Mouse (Mus musculus) G1E (cell line): ENCODE measurements at regions not wholly inside any gene's neighbourhood (a gene's known extent, or its start where the extent isn't known, plus 50 kb on each side); places are given as distances from the start of the nearest gene placed in this dataset.

ENCODE experiments used
- ATAC-seq: 2 replicates; pipeline ENCODE4 v1.8.0; 2016; ENCODE audit warnings: mild to moderate bottlenecking; ENCODE audit not compliant: insufficient number of reproducible peaks, poor library complexity, low FRiP score, severe bottlenecking; ENCODE audit errors: extremely low read depth
- DNase-seq: peaks from one replicate; pipeline ENCODE4 v3.0.0; 2012; ENCODE audit warnings: low spot score
- H3K27me3 ChIP-seq: 2 replicates; pipeline ENCODE4 v1.6.1; 2012; ENCODE audit warnings: mild to moderate bottlenecking, low read length, inconsistent platforms; ENCODE audit not compliant: insufficient read depth
- H3K36me3 ChIP-seq: replicated peaks from 2 replicates; pipeline ENCODE3; 2012; ENCODE audit warnings: mild to moderate bottlenecking, inconsistent platforms
- H3K4me1 ChIP-seq: 2 replicates; pipeline ENCODE4 v1.6.1; 2012; ENCODE audit warnings: low read depth, low read length, inconsistent platforms, mixed read lengths; ENCODE audit not compliant: insufficient read depth
- H3K4me3 ChIP-seq: 2 replicates; pipeline ENCODE4 v1.5.1; 2012; ENCODE audit warnings: low read depth, mild to moderate bottlenecking, inconsistent platforms, low read length, moderate library complexity, mixed read lengths
- H3K9me3 ChIP-seq: replicated peaks from 2 replicates; pipeline ENCODE4 v1.6.1; 2012; ENCODE audit warnings: inconsistent platforms
- CTCF ChIP-seq: IDR thresholded peaks from 2 replicates; pipeline ENCODE4 v1.5.1; 2012; ENCODE audit warnings: low read depth, low read length, inconsistent platforms, mixed read lengths
- GATA1 ChIP-seq: IDR thresholded peaks from 2 replicates; pipeline ENCODE4 v1.6.1; 2012; ENCODE audit warnings: borderline replicate concordance, low read length, inconsistent platforms, mixed read lengths
- GATA2 ChIP-seq: IDR thresholded peaks from 2 replicates; pipeline ENCODE4 v1.6.1; 2012; ENCODE audit warnings: low read depth, low read length, inconsistent platforms, borderline replicate concordance
- POLR2AphosphoS5 ChIP-seq: IDR thresholded peaks from 2 replicates; pipeline ENCODE4 v1.6.1; 2012; ENCODE audit warnings: low read depth, low read length, inconsistent platforms; ENCODE audit not compliant: insufficient replicate concordance
- TAL1 ChIP-seq: conservative IDR thresholded peaks from 2 replicates; pipeline ENCODE4 v1.6.1; 2012; ENCODE audit warnings: low read depth, low read length, inconsistent platforms, mixed read lengths

- no peaks in the 10 kb centered on the region for H3K36me3 ChIP-seq
- TF ChIP-seq TAL1 (no peak), GATA1 (no peak), POLR2AphosphoS5 (no peak), CTCF (no peak), GATA2 (no peak)
- no peak overlapping the region for H3K4me3 ChIP-seq
- DNase-seq (no peak), ATAC-seq (no peak)
- H3K27me3 ChIP-seq = no peaks in the 10 kb centered on the region
- H3K9me3 ChIP-seq = peaks cover 25% of the 10 kb centered on the region
- H3K4me1 ChIP-seq = no peaks in the 10 kb centered on the region
Observed at GRCm38 (mm10) chr8:89534605-89535004, 490.6 kb upstream of the Sall1 start.

- Histone ChIP-seq H3K9me3 (peaks cover 48% of the 10 kb centered on the region), H3K27me3 (no peaks in the 10 kb centered on the region), H3K36me3 (no peaks in the 10 kb centered on the region), H3K4me1 (no peaks in the 10 kb centered on the region), H3K4me3 (no peak overlapping the region)
- DNase-seq (no peak), ATAC-seq (no peak)
- no peak for TF ChIP-seq POLR2AphosphoS5
- TF ChIP-seq TAL1 = no peak
- no peak for TF ChIP-seq GATA1
- TF ChIP-seq GATA2 = no peak
- TF ChIP-seq CTCF = no peak
Observed at GRCm38 (mm10) chr8:89525041-89525440, 481.1 kb upstream of the Sall1 start.

- ATAC-seq (no peak), DNase-seq (no peak)
- Histone ChIP-seq H3K4me1 (no peaks in the 10 kb centered on the region), H3K36me3 (no peaks in the 10 kb centered on the region), H3K27me3 (no peaks in the 10 kb centered on the region), H3K4me3 (no peak overlapping the region), H3K9me3 (peaks cover 46% of the 10 kb centered on the region)
- TF ChIP-seq GATA1 (no peak), POLR2AphosphoS5 (no peak), GATA2 (no peak), CTCF (no peak), TAL1 (no peak)
Observed at GRCm38 (mm10) chr8:89523336-89523735, 479.4 kb upstream of the Sall1 start.

- H3K27me3 ChIP-seq = no peaks in the 10 kb centered on the region
- no peaks in the 10 kb centered on the region for H3K4me1 ChIP-seq
- DNase-seq (no peak), ATAC-seq (no peak)
- no peak overlapping the region for H3K4me3 ChIP-seq
- no peaks in the 10 kb centered on the region for H3K36me3 ChIP-seq
- TF ChIP-seq GATA2 (no peak), CTCF (no peak), POLR2AphosphoS5 (no peak), TAL1 (no peak), GATA1 (no peak)
- peaks cover 11% of the 10 kb centered on the region for H3K9me3 ChIP-seq
Observed at GRCm38 (mm10) chr8:89516602-89517001, 472.6 kb upstream of the Sall1 start.

GRCm38 (mm10) chr8:89514270-89514669 is 470.3 kb upstream of the Sall1 start:
- no peak overlapping the region for H3K4me3 ChIP-seq
- H3K9me3 ChIP-seq = peaks cover 11% of the 10 kb centered on the region
- no peaks in the 10 kb centered on the region for H3K27me3 ChIP-seq
- no peak for TF ChIP-seq CTCF
- TF ChIP-seq GATA2 = no peak
- H3K4me1 ChIP-seq = no peaks in the 10 kb centered on the region
- H3K36me3 ChIP-seq = no peaks in the 10 kb centered on the region
- ATAC-seq (no peak), DNase-seq (no peak)

- Histone ChIP-seq H3K27me3 (no peaks in the 10 kb centered on the region), H3K4me3 (no peak overlapping the region), H3K9me3 (peaks cover 21% of the 10 kb centered on the region), H3K36me3 (no peaks in the 10 kb centered on the region), H3K4me1 (no peaks in the 10 kb centered on the region)
- TF ChIP-seq CTCF = no peak
- TF ChIP-seq GATA2 = no peak
- no peak for TF ChIP-seq POLR2AphosphoS5
- TF ChIP-seq GATA1 = no peak
- no peak for TF ChIP-seq TAL1
- DNase-seq = no peak
- no peak for ATAC-seq
Observed at GRCm38 (mm10) chr8:89507639-89508038, 463.7 kb upstream of the Sall1 start.
